Mouse (Mus musculus) cerebellum, postnatal 4 days (tissue): ENCODE measurements at regions not wholly inside any gene's neighbourhood (a gene's known extent, or its start where the extent isn't known, plus 50 kb on each side); places are given as distances from the start of the nearest gene placed in this dataset.

Source experiments
- DNase-seq, 2 experiments: peaks; one replicate each; pipeline ENCODE4 v3.0.0; 2022; ENCODE audit warnings: low spot score in 2 of 2, mixed read lengths in 1 of 2

DNA sequence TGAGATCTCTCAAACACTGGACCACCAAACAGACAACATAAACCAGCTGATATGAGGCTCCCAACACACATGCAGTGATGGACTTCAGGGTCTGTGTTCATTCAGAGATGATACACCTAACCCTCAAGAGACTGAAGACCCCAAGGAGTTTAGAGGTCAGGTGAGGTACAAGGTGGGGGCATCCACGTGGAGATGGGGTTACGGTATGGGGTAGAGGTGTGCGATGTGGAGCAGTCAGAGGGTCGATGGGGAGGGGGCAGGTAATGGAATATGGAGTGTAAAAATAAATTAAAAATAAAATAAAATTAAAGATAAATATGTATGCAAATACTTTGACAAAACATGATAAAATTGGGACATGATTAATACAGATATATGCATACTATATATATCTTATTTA, 467.8 kb downstream of the Slitrk5 start:
- no peak for DNase-seq

GRCm38 (mm10) chr14:112153950-112154349, 479.1 kb downstream of the Slitrk5 start:
- DNase-seq = peak in 1 of 2 experiments; percentile 4
